30 mouse cellular contexts compared by ENCODE assay signal in the genomic region with DNA sequence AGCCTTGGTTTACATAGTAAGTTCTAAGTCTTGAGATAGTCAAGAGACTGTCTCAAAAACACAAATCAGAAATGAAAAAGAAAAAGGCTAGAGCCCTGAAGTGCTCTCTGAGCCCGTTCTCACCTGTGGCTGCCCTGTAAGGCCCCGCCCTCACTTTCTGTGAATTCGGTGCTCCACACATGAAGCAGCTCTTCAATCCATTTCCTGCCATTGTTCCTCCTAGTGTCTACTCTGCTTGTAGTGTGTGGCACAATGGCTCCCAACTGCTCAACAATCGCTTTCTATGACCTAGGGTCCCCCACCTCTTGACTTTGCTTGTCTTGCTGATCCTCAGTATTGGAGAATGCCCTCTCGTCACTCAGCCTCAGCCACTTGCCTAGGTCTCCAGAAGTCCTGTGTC. TPM values are rescaled to one million over a fixed set of nuclear protein-coding genes. Genes with fewer than 3 reads are reported as not detected.
A peak's percentile ranks its signal among the peaks of the same experiment; 100 is the strongest.
DNase-seq lines count a peak whose midpoint lies in the region; ATAC-seq and TF ChIP-seq lines count a peak whose summit lies in the region.
"Had no signal": no experiment of that assay in that cellular context is flagged by ENCODE, and none has a peak within 500 bp of the region (broad histone marks: within the 10 kb centered on the region; RNA-seq: fewer than 3 reads in every experiment).

No protein-coding gene starts in this region.

- DNase-seq in CD4-positive, CD25-positive, alpha-beta regulatory T cell, adult 2 months (ENCODE audit: low read depth, low spot score) = peak; percentile 65
- peak; percentile 28 for DNase-seq in lung, postnatal 0 days (ENCODE audit: low spot score)
- DNase-seq in lung, postnatal 25 days (ENCODE audit: low spot score) = no peak
- DNase-seq in thymus, postnatal 4 days = peak; percentile 45
- DNase-seq in thymus, postnatal 36 days = no peak
- no peak for DNase-seq in forebrain, postnatal 0 days
- DNase-seq: adrenal gland, postnatal 36 days; cerebellum, adult 9-10 months; gastrocnemius, postnatal 25 days; heart, postnatal 4 days; kidney, adult 9 months; kidney, postnatal 14 days; layer of hippocampus, postnatal 36 days; lung, adult 18-20 months had no signal

- WGBS in lung, postnatal 0 days = 29% methylated on average over 5 of the region's 5 CpGs
- 70% methylated on average over 5 of the region's 5 CpGs for WGBS in forebrain, postnatal 0 days

- H3K27ac ChIP-seq in lung, postnatal 0 days (ENCODE audit: low read length) = no peak overlapping the region
- H3K27ac ChIP-seq in forebrain, postnatal 0 days (ENCODE audit: low read depth, low read length) = no peak overlapping the region
- H3K27ac ChIP-seq: heart, adult 2 months; hindbrain, embryonic 14.5 days; layer of hippocampus, adult 2 months; limb, embryonic 12.5 days had no signal

- H3K4me3 ChIP-seq in lung, postnatal 0 days (ENCODE audit: low read depth, low read length) = no peak overlapping the region
- no peak overlapping the region for H3K4me3 ChIP-seq in forebrain, postnatal 0 days (ENCODE audit: low read depth, low read length)
- H3K4me3 ChIP-seq: forebrain, embryonic 10.5 days; heart, adult 2 months; layer of hippocampus, adult 2 months; limb, embryonic 12.5 days had no signal

- no peak for TF ChIP-seq EP300 in lung, postnatal 0 days (IDR thresholded peaks at IDR 0.05)

- no peak overlapping the region for H3K4me2 ChIP-seq in lung, postnatal 0 days (replicated peaks; ENCODE audit: low read depth, low read length)
- H3K4me2 ChIP-seq in forebrain, postnatal 0 days (ENCODE audit: low read depth) = no peak overlapping the region
- H3K4me2 ChIP-seq: hindbrain, embryonic 14.5 days; limb, embryonic 12.5 days; liver, embryonic 11.5 days; midbrain, embryonic 11.5 days had no signal

- H3K36me3 ChIP-seq in lung, postnatal 0 days (ENCODE audit: insufficient read depth, low read length) = no peaks in the 10 kb centered on the region
- H3K36me3 ChIP-seq in forebrain, postnatal 0 days (ENCODE audit: insufficient read depth) = no peaks in the 10 kb centered on the region
- H3K36me3 ChIP-seq: forebrain, embryonic 10.5 days had no signal

- H3K4me1 ChIP-seq in lung, postnatal 0 days (ENCODE audit: insufficient read depth, low read depth, low read length) = peaks cover 7% of the 10 kb centered on the region; the same call in 1 of the 2 replicates
- peaks cover 7% of the 10 kb centered on the region; the same call in 1 of the 2 replicates for H3K4me1 ChIP-seq in forebrain, postnatal 0 days (ENCODE audit: insufficient read depth)

- H3K9ac ChIP-seq in lung, postnatal 0 days (replicated peaks; ENCODE audit: low read depth) = no peak overlapping the region
- H3K9ac ChIP-seq in forebrain, postnatal 0 days = no peak overlapping the region
- H3K9ac ChIP-seq: hindbrain, embryonic 14.5 days had no signal

- no peak for ATAC-seq in CD4-positive, CD25-positive, alpha-beta regulatory T cell, adult 4 months
- ATAC-seq in lung, postnatal 0 days = no peak
- no peak for ATAC-seq in forebrain, postnatal 0 days
- no peak for ATAC-seq in megakaryocyte progenitor cell, adult 5-6 weeks (replicated peaks; ENCODE audit: poor library complexity)

- no peaks in the 10 kb centered on the region for H3K9me3 ChIP-seq in lung, postnatal 0 days (ENCODE audit: low read length)
- no peaks in the 10 kb centered on the region for H3K9me3 ChIP-seq in forebrain, postnatal 0 days (ENCODE audit: low read length)
- H3K9me3 ChIP-seq: forebrain, embryonic 10.5 days; limb, embryonic 12.5 days had no signal

- no peak for TF ChIP-seq CTCF in lung, postnatal 0 days (IDR thresholded peaks at IDR 0.05)
- no peak for TF ChIP-seq CTCF in forebrain, postnatal 0 days (IDR thresholded peaks at IDR 0.05; ENCODE audit: low read depth)

- H3K27me3 ChIP-seq in lung, postnatal 0 days (replicated peaks; ENCODE audit: insufficient read depth, low read length) = no peaks in the 10 kb centered on the region
- no peaks in the 10 kb centered on the region for H3K27me3 ChIP-seq in forebrain, postnatal 0 days (ENCODE audit: insufficient read depth, low read length)

RNA-seq across cellular contexts. Expression of gene Pold4, which starts 4.3 kb away (rescaled TPM):
- 100 to 1,000 TPM; 117 to 127 TPM for polyA plus RNA-seq in CD4-positive, CD25-positive, alpha-beta regulatory T cell, adult 4 months (2017; shearing (Covaris generic))
- 58.6 and 63.6 TPM in 2 replicates for polyA plus RNA-seq in lung, postnatal 0 days (2015; fragmentation: Nextera tagmentation; extraction: Ambion mirVana)
- 18.8 and 21.2 TPM in 2 replicates for total RNA-seq in forebrain, postnatal 0 days (2014; rRNA removed)
- 21.8 and 23.4 TPM in 2 replicates for polyA plus RNA-seq in forebrain, postnatal 0 days (2015; fragmentation: Nextera tagmentation; extraction: Ambion mirVana)
- 53.6 and 55.0 TPM in 2 replicates for total RNA-seq in megakaryocyte progenitor cell, adult 5-6 weeks (2015)
- 60.4 and 67.8 TPM in 2 replicates for total RNA-seq in megakaryocyte progenitor cell, adult 5-6 weeks (2017)

RNA-seq across cellular contexts. Expression of gene AC109138.7, which starts 13.3 kb away (rescaled TPM):
- not detected for polyA plus RNA-seq in CD4-positive, CD25-positive, alpha-beta regulatory T cell, adult 4 months (2017; shearing (Covaris generic))
- polyA plus RNA-seq in lung, postnatal 0 days (2015; fragmentation: Nextera tagmentation; extraction: Ambion mirVana) = not detected in 2 replicates
- total RNA-seq in forebrain, postnatal 0 days (2014; rRNA removed) = not detected in 2 replicates
- not detected in 2 replicates for polyA plus RNA-seq in forebrain, postnatal 0 days (2015; fragmentation: Nextera tagmentation; extraction: Ambion mirVana)
- total RNA-seq in megakaryocyte progenitor cell, adult 5-6 weeks (2015) = not detected in 2 replicates
- not detected in 2 replicates for total RNA-seq in megakaryocyte progenitor cell, adult 5-6 weeks (2017)
- total RNA-seq: adrenal gland, adult 18-20 months; adrenal gland, postnatal 36 days; common myeloid progenitor, adult 5-6 weeks; gastrocnemius, postnatal 25 days; heart, adult 2 months; heart, postnatal 4 days; layer of hippocampus, adult 2 months; layer of hippocampus, postnatal 36 days; left cerebral cortex, postnatal 14 days; midbrain, postnatal 0 days had no signal
- polyA plus RNA-seq: forebrain, embryonic 10.5 days; heart, adult 2 months; heart, embryonic 16.5 days; hindbrain, embryonic 14.5 days; intestine, embryonic 14.5 days; limb, embryonic 12.5 days; liver, embryonic 11.5 days; midbrain, embryonic 11.5 days; midbrain, postnatal 0 days; small intestine, adult 2 months had no signal

RNA-seq across cellular contexts. Expression of gene Clcf1, which starts 13.4 kb away (rescaled TPM):
- polyA plus RNA-seq in CD4-positive, CD25-positive, alpha-beta regulatory T cell, adult 4 months (2017; shearing (Covaris generic)) = 10 to 100 TPM; 35.0 to 46.5 TPM
- 7.6 and 8.0 TPM in 2 replicates for polyA plus RNA-seq in lung, postnatal 0 days (2015; fragmentation: Nextera tagmentation; extraction: Ambion mirVana)
- 0.38 and 1.2 TPM in 2 replicates for total RNA-seq in forebrain, postnatal 0 days (2014; rRNA removed)
- polyA plus RNA-seq in forebrain, postnatal 0 days (2015; fragmentation: Nextera tagmentation; extraction: Ambion mirVana) = 0.29 and 0.41 TPM in 2 replicates
- 2.8 and 5.0 TPM in 2 replicates for total RNA-seq in megakaryocyte progenitor cell, adult 5-6 weeks (2015)
- total RNA-seq in megakaryocyte progenitor cell, adult 5-6 weeks (2017) = 1.3 and 3.0 TPM in 2 replicates

RNA-seq across cellular contexts. Expression of gene Rad9a, which starts 26.0 kb away (rescaled TPM):
- polyA plus RNA-seq in CD4-positive, CD25-positive, alpha-beta regulatory T cell, adult 4 months (2017; shearing (Covaris generic)) = 10 to 100 TPM; 63.6 to 83.6 TPM
- polyA plus RNA-seq in lung, postnatal 0 days (2015; fragmentation: Nextera tagmentation; extraction: Ambion mirVana) = 14.1 and 14.3 TPM in 2 replicates
- 11.8 and 16.4 TPM in 2 replicates for total RNA-seq in forebrain, postnatal 0 days (2014; rRNA removed)
- polyA plus RNA-seq in forebrain, postnatal 0 days (2015; fragmentation: Nextera tagmentation; extraction: Ambion mirVana) = 15.9 and 16.5 TPM in 2 replicates
- total RNA-seq in megakaryocyte progenitor cell, adult 5-6 weeks (2015) = 28.0 and 31.0 TPM in 2 replicates
- total RNA-seq in megakaryocyte progenitor cell, adult 5-6 weeks (2017) = 16.1 and 19.7 TPM in 2 replicates

RNA-seq across cellular contexts. Expression of gene Ppp1ca, which starts 35.6 kb away (rescaled TPM):
- polyA plus RNA-seq in CD4-positive, CD25-positive, alpha-beta regulatory T cell, adult 4 months (2017; shearing (Covaris generic)) = 100 to 1,000 TPM; 835 to 936 TPM
- polyA plus RNA-seq in lung, postnatal 0 days (2015; fragmentation: Nextera tagmentation; extraction: Ambion mirVana) = 619 and 631 TPM in 2 replicates
- total RNA-seq in forebrain, postnatal 0 days (2014; rRNA removed) = 480 and 509 TPM in 2 replicates
- polyA plus RNA-seq in forebrain, postnatal 0 days (2015; fragmentation: Nextera tagmentation; extraction: Ambion mirVana) = 551 and 589 TPM in 2 replicates
- total RNA-seq in megakaryocyte progenitor cell, adult 5-6 weeks (2015) = 395 and 413 TPM in 2 replicates
- 482 and 538 TPM in 2 replicates for total RNA-seq in megakaryocyte progenitor cell, adult 5-6 weeks (2017)

Comparison
In these comparisons a context has a peak if more than half of its experiments do, and no peak if none do; other contexts are left out.
1. DNase-seq: peak in CD4-positive, CD25-positive, alpha-beta regulatory T cell, adult 2 months (single experiment), lung, postnatal 0 days (single experiment) and thymus, postnatal 4 days (single experiment); none in lung, postnatal 25 days (single experiment), thymus, postnatal 36 days (0 of 2) and forebrain, postnatal 0 days (single experiment).